Mouse (Mus musculus) limb, embryonic 11.5 days (tissue): Measurements from ENCODE around the gene Clcnka. TPM values are rescaled to one million over a fixed set of nuclear protein-coding genes. Genes with fewer than 3 reads are reported as not detected.
A peak's percentile ranks its signal among the peaks of the same experiment; 100 is the strongest.

ENCODE experiments used
- ATAC-seq: fragments of 200-750 bp; cut with Nextera tagmentation; 2 replicates; pipeline ENCODE4 v1.8.0; 2017; ENCODE audit warnings: low read depth; ENCODE audit not compliant: insufficient number of reproducible peaks, low FRiP score, low TSS enrichment
- DNase-seq: peaks from one replicate; pipeline ENCODE4 v3.0.0-alpha.2; 2015; ENCODE audit warnings: low spot score
- H3K27ac ChIP-seq: fragments of 300-500 bp; sonication (generic); replicated peaks from 2 replicates; pipeline ENCODE4 v1.5.1; 2014; ENCODE audit warnings: low read depth, mild to moderate bottlenecking, low read length
- H3K27me3 ChIP-seq: fragments of 300-500 bp; sonication (generic); 2 replicates; pipeline ENCODE4 v1.6.1; 2014; ENCODE audit warnings: mild to moderate bottlenecking, low read length, mixed read lengths; ENCODE audit not compliant: control insufficient read depth, insufficient read depth
- H3K36me3 ChIP-seq: fragments of 300-500 bp; sonication (generic); 2 replicates; pipeline ENCODE4 v1.6.1; 2014; ENCODE audit warnings: mild to moderate bottlenecking, low read length, moderate library complexity, mixed read lengths; ENCODE audit not compliant: control insufficient read depth, insufficient read depth
- H3K4me1 ChIP-seq: fragments of 300-500 bp; sonication (generic); 2 replicates; pipeline ENCODE4 v1.6.1; 2014; ENCODE audit warnings: low read length, mixed read lengths; ENCODE audit not compliant: control insufficient read depth, insufficient read depth
- H3K4me2 ChIP-seq: fragments of 300-500 bp; sonication (generic); 2 replicates; pipeline ENCODE4 v1.6.1; 2014; ENCODE audit warnings: low read depth, mild to moderate bottlenecking, moderate library complexity; ENCODE audit not compliant: severe bottlenecking
- H3K4me3 ChIP-seq: fragments of 300-500 bp; sonication (generic); 2 replicates; pipeline ENCODE4 v1.5.1; 2014; ENCODE audit warnings: low read depth, low read length
- H3K9ac ChIP-seq: fragments of 300-500 bp; sonication (generic); 2 replicates; pipeline ENCODE4 v1.6.1; 2014; ENCODE audit warnings: mild to moderate bottlenecking, low read length
- H3K9me3 ChIP-seq: fragments of 300-500 bp; sonication (generic); 2 replicates; pipeline ENCODE4 v1.6.1; 2016; ENCODE audit warnings: low read length; ENCODE audit not compliant: control insufficient read depth
- WGBS: fragments of 180-500 bp; shearing (Covaris S2); extraction: QIAGEN DNeasy Blood & Tissue Kit; methylation state at CpG from one replicate; pipeline ENCODE4 v1.1.7; 2014; 5-methylcytosine and 5-hydroxymethylcytosine counted together
- microRNA-seq: library from miRNA; unstranded; fragments of <30 nt; microRNA quantifications from one replicate; pipeline ENCODE4, GENCODE M21; 2016
- polyA plus RNA-seq: library from polyadenylated mRNA; unstranded; fragments of >200 nt; fragmentation: Nextera tagmentation; extraction: Ambion mirVana; gene quantifications from 2 replicates; pipeline ENCODE4 v1.2.1, GENCODE M21; 2014

The Clcnka gene
- polyA plus RNA-seq, 1 experiment from 2014 or later: 0.21 TPM

GRCm38 (mm10) chr4:141338853-141339252, 59.7 kb downstream of the Clcnka start:
- 0% methylated on average over 1 of the region's 1 CpGs for WGBS
- peak; percentile 50 for DNase-seq
- Histone ChIP-seq H3K36me3 (no peaks in the 10 kb centered on the region), H3K27ac (peak overlapping the region; percentile 82), H3K4me3 (no peak overlapping the region), H3K9me3 (no peaks in the 10 kb centered on the region), H3K9ac (no peak overlapping the region), H3K27me3 (no peaks in the 10 kb centered on the region), H3K4me2 (peak overlapping the region; percentile 4; the same call in 1 of the 2 replicates), H3K4me1 (peaks cover 29% of the 10 kb centered on the region)
- ATAC-seq: no peak

DNA sequence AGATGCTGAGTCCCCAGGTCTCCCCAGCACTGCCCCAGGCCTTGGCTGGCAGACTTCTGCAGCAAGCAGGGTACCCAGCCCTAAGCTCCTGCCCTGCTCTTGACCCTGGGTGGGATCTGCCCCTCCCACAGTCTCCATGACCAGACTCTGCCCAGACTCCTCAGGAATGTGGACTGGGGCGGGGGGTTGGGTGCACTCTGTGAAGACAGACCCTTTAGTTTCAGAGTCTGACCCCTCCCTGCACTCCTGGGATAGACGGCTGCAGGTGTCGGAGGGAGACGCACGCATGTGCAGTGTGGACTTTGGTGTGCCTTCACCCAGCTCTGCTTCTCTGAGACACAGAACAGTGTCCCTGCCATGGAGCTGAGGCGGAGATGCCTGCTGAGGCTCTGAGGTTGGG, 60.5 kb downstream of the Clcnka start:
- Histone ChIP-seq H3K27ac (peak overlapping the region; percentile 82; the same call in 1 of the 2 replicates), H3K27me3 (no peaks in the 10 kb centered on the region), H3K4me1 (peaks cover 35% of the 10 kb centered on the region), H3K36me3 (no peaks in the 10 kb centered on the region), H3K4me3 (no peak overlapping the region), H3K9ac (0 out of 2 replicates have a peak overlapping the region, but pooled peaks have one; percentile 22), H3K9me3 (no peaks in the 10 kb centered on the region), H3K4me2 (peak overlapping the region; percentile 5)
- 13% methylated on average over 6 of the region's 6 CpGs for WGBS
- ATAC-seq (peak; percentile 69), DNase-seq (peak; percentile 68)

GRCm38 (mm10) chr4:141336196-141336595, 62.3 kb downstream of the Clcnka start:
- Histone ChIP-seq H3K36me3 (no peaks in the 10 kb centered on the region), H3K9me3 (no peaks in the 10 kb centered on the region), H3K27me3 (no peaks in the 10 kb centered on the region), H3K4me3 (no peak overlapping the region), H3K27ac (0 out of 2 replicates have a peak overlapping the region, but pooled peaks have one; percentile 30), H3K4me2 (no peak overlapping the region), H3K9ac (no peak overlapping the region), H3K4me1 (peaks cover 35% of the 10 kb centered on the region)
- ATAC-seq: no peak
- WGBS: 79% methylated on average over 6 of the region's 6 CpGs
- no peak for DNase-seq

- H3K4me3 ChIP-seq: no peak overlapping the region
- 35% methylated on average over 3 of the region's 3 CpGs for whole genome bisulfite sequencing
- no peaks in the 10 kb centered on the region for H3K27me3 ChIP-seq
- ATAC-seq (peak; percentile 19; the same call in 1 of the 2 replicates), DNase-seq (no peak)
- H3K9ac ChIP-seq: no peak overlapping the region
- no peaks in the 10 kb centered on the region for H3K36me3 ChIP-seq
- no peaks in the 10 kb centered on the region for H3K9me3 ChIP-seq
- H3K4me1 ChIP-seq: peaks cover 35% of the 10 kb centered on the region
- no peak overlapping the region for H3K4me2 ChIP-seq
- no peak overlapping the region; the same call in 1 of the 2 replicates for H3K27ac ChIP-seq
These were observed 63.2 kb downstream of the Clcnka start for GRCm38 (mm10) chr4:141335263-141335796.

- no peak overlapping the region for H3K4me2 ChIP-seq
- ATAC-seq (no peak), DNase-seq (no peak)
- H3K36me3 ChIP-seq: no peaks in the 10 kb centered on the region
- H3K9me3 ChIP-seq: no peaks in the 10 kb centered on the region
- no peak overlapping the region for H3K9ac ChIP-seq
- peaks cover 34% of the 10 kb centered on the region for H3K4me1 ChIP-seq
- WGBS: 62% methylated on average over 5 of the region's 5 CpGs
- H3K27me3 ChIP-seq: no peaks in the 10 kb centered on the region
- no peak overlapping the region for H3K4me3 ChIP-seq
- H3K27ac ChIP-seq: no peak overlapping the region
These were observed 63.8 kb downstream of the Clcnka start for GRCm38 (mm10) chr4:141334695-141335094.

Small RNAs within 50 kb of the gene (microRNA-seq; reads per million reads assigned to microRNA genes)
- gene Gm25690: not detected

Other genes starting within 250 kb of the Clcnka start
- 5.3 and 8.7 TPM in 2 replicates for gene Rsg1, start 184.8 kb downstream of the Clcnka start, polyA plus RNA-seq
- gene Arhgef19, start 159.2 kb downstream of the Clcnka start, polyA plus RNA-seq: 4.6 and 5.2 TPM in 2 replicates
- 2.2 and 2.4 TPM in 2 replicates for gene Epha2, start 97.5 kb downstream of the Clcnka start, polyA plus RNA-seq
- 0.34 and 0.57 TPM in 2 replicates for gene Fam131c, start 30.5 kb downstream of the Clcnka start, polyA plus RNA-seq
- gene Clcnkb, start 17.3 kb upstream of the Clcnka start, polyA plus RNA-seq: not detected in 2 replicates
- 0.34 and 0.41 TPM in 2 replicates for gene Hspb7, start 22.1 kb upstream of the Clcnka start, polyA plus RNA-seq
- gene Srarp, start 37.4 kb upstream of the Clcnka start, polyA plus RNA-seq: not detected in 2 replicates
- gene Zbtb17, start 45.9 kb upstream of the Clcnka start, polyA plus RNA-seq: 44.2 and 49.2 TPM in 2 replicates
- 12.4 and 13.4 TPM in 2 replicates for gene Spen, start 139.9 kb upstream of the Clcnka start, polyA plus RNA-seq
- gene Fblim1, start 207.4 kb upstream of the Clcnka start, polyA plus RNA-seq: 67.2 and 73.2 TPM in 2 replicates
- 0.27 and 0.60 TPM in 2 replicates for gene Tmem82, start 219.9 kb upstream of the Clcnka start, polyA plus RNA-seq
- not detected in 2 replicates for gene Slc25a34, start 225.1 kb upstream of the Clcnka start, polyA plus RNA-seq